Mouse (Mus musculus) sigmoid colon, adult 10 weeks (tissue): ENCODE data around the gene Wnt11. TPM values are rescaled to one million over a fixed set of nuclear protein-coding genes. Genes with fewer than 3 reads are reported as not detected.

Experiments used
- polyA plus RNA-seq: library from polyadenylated mRNA; stranded (reverse); fragments of 350-450 nt; fragmentation: Illumina TruSeq; extraction: RNeasy Lipid Tissue Mini Kit (QIAGEN cat#74804); gene quantifications from one replicate; pipeline ENCODE4 v1.2.3, GENCODE M21; 2014; ENCODE audit warnings: low read depth, low replicate concordance

Gene Wnt11
- polyA plus RNA-seq = not detected

DNA sequence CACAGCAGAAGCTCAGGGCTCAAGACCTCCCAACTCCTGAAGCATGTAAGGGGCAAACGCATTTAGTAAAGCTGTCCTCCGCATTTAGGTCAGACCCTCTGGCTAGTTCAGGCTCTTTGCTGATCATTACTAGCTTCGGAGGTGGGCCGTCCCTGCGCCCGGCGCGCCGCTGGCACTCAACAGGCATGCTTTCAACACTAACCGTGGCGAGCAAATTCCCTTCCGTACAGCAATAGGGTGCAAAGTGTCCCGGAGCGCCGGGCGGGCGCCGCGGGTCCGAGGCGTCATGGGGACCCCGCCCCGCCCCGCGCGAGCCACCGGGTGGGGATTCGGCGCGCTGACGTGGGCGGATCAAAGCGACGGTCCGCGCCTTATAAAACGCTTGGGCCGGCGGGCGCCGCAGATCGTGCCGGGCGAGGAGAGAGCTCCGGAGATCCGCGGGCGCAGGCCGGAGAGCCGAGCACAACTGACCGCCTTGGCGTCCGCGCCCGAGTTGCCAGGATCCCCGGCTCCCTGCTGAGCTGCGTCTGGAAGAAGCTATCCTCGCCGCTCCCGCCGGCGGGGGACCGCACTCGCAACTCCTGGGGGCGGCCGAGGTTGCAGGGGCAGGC, at the start of gene Wnt11:
Gene Wnt11, plus strand, starts transcription at position 402 of the 611 bp plus-strand sequence.

Other genes with a start within 250 kb of the Wnt11 start
- 67.3 TPM for gene Emsy, start 178.3 kb upstream of the Wnt11 start, polyA plus RNA-seq
- gene Thap12, start 132.0 kb upstream of the Wnt11 start, polyA plus RNA-seq = 104 TPM